Mouse (Mus musculus): ENCODE results near the gene Rnf144a.

DNA sequence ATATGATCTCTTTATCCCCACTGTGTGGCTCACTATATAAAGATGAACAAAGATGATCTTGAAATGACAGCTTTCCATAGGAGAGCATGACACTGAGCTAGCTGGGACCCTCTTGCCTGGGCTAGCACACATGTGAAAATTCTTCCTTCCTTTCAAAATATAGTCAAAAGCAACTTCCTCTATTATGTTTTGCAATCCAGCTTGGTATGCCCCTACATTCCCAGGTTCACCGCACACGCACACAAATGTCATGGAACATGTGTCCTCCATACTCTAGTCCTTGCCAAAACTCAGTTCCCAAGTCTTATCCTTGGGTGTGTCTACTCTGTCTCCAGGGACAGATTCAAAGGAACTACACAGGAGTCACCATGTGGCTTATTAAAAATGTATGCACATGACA lies 34.4 kb upstream of the Rnf144a start:
- TF ChIP-seq POLR2A (IDR thresholded peaks at IDR 0.05; ENCODE audit: borderline replicate concordance, extremely low read depth, low read depth, low read length) (no peak), CTCF (IDR thresholded peaks at IDR 0.05; ENCODE audit: insufficient read depth, low read length) (no peak)

Data from lung, adult 2 months (tissue).